Mouse (Mus musculus) MEL (cell line): ENCODE data around the gene Acsl5.

ENCODE experiments used
- BHLHE40 ChIP-seq: IDR thresholded peaks from 2 replicates; pipeline ENCODE4 v1.6.1; 2012; ENCODE audit warnings: low read depth, mild to moderate bottlenecking, inconsistent platforms, low read length, improper control_type of control experiment, borderline replicate concordance
- CTCF ChIP-seq, 3 experiments: IDR thresholded peaks in 2 of 3; conservative IDR thresholded peaks in 1 of 3; 2 replicates each; pipeline ENCODE4 v1.5.1; 2011 to 2012; ENCODE audit warnings: low read length in 3 of 3, low read depth in 2 of 3, mild to moderate bottlenecking in 2 of 3, improper control_type of control experiment in 1 of 3, inconsistent platforms in 1 of 3, mixed read lengths in 1 of 3, moderate library complexity in 1 of 3; ENCODE audit not compliant: control insufficient read depth in 1 of 3, insufficient read depth in 1 of 3, poor library complexity in 1 of 3, severe bottlenecking in 1 of 3
- E2F4 ChIP-seq: IDR thresholded peaks from 2 replicates; pipeline ENCODE4 v1.6.1; 2011; ENCODE audit warnings: low read depth, low read length, improper control_type of control experiment, borderline replicate concordance
- EP300 ChIP-seq, 2 experiments: IDR thresholded peaks; 2 replicates each; pipeline ENCODE4 v1.6.1; 2011; ENCODE audit warnings: improper control_type of control experiment in 2 of 2, low read length in 2 of 2, low read depth in 1 of 2, mild to moderate bottlenecking in 1 of 2
- ETS1 ChIP-seq: IDR thresholded peaks from 2 replicates; pipeline ENCODE4 v1.6.1; 2012; ENCODE audit warnings: low read depth, mild to moderate bottlenecking, inconsistent platforms, low read length, improper control_type of control experiment, moderate library complexity
- GATA1 ChIP-seq: IDR thresholded peaks from 2 replicates; pipeline ENCODE4 v1.6.1; 2011; ENCODE audit warnings: low read depth, low read length, improper control_type of control experiment
- HCFC1 ChIP-seq: IDR thresholded peaks from 2 replicates; pipeline ENCODE4 v1.6.1; 2012; ENCODE audit warnings: low read depth, mild to moderate bottlenecking, inconsistent platforms, low read length, improper control_type of control experiment, moderate library complexity
- MAFK ChIP-seq: IDR thresholded peaks from 2 replicates; pipeline ENCODE4 v1.6.1; 2011; ENCODE audit warnings: low read depth, mild to moderate bottlenecking, low read length, improper control_type of control experiment, borderline replicate concordance
- MXI1 ChIP-seq: IDR thresholded peaks from 2 replicates; pipeline ENCODE4 v1.6.1; 2011; ENCODE audit warnings: mild to moderate bottlenecking, low read depth, low read length, improper control_type of control experiment
- POLR2A ChIP-seq, 2 experiments: IDR thresholded peaks; 2 replicates each; pipeline ENCODE4 v1.6.1; 2011 to 2012; ENCODE audit warnings: low read length in 2 of 2, mild to moderate bottlenecking in 2 of 2, control low read depth in 1 of 2, improper control_type of control experiment in 1 of 2, low read depth in 1 of 2, moderate library complexity in 1 of 2; ENCODE audit not compliant: control insufficient read depth in 1 of 2, insufficient read depth in 1 of 2, poor library complexity in 1 of 2
- POLR2AphosphoS2 ChIP-seq: IDR thresholded peaks from 2 replicates; pipeline ENCODE4 v1.6.1; 2011; ENCODE audit warnings: low read length, improper control_type of control experiment
- RCOR1 ChIP-seq: IDR thresholded peaks from 2 replicates; pipeline ENCODE4 v1.6.1; 2012; ENCODE audit warnings: low read depth, mild to moderate bottlenecking, inconsistent platforms, low read length, improper control_type of control experiment
- UBTF ChIP-seq: IDR thresholded peaks from 2 replicates; pipeline ENCODE4 v1.6.1; 2012; ENCODE audit warnings: low read depth, mild to moderate bottlenecking, inconsistent platforms, low read length, improper control_type of control experiment, moderate library complexity, borderline replicate concordance; ENCODE audit not compliant: insufficient read depth

- TF ChIP-seq CTCF (IDR thresholded peaks at IDR 0.05 in 2 of 3, conservative IDR thresholded peaks at IDR 0.05 in 1 of 3; ENCODE audit: control insufficient read depth in 1 of 3, insufficient read depth in 1 of 3, low read depth in 2 of 3, low read length in 3 of 3, poor library complexity in 1 of 3, severe bottlenecking in 1 of 3), result no peak
- TF ChIP-seq E2F4, result no peak
- no peak for TF ChIP-seq POLR2A (IDR thresholded peaks at IDR 0.05; ENCODE audit: control insufficient read depth in 1 of 2, insufficient read depth in 1 of 2, low read depth in 1 of 2, low read length in 2 of 2, poor library complexity in 1 of 2)
- TF ChIP-seq MAFK, result no peak
- no peak for TF ChIP-seq HCFC1
- no peak for TF ChIP-seq EP300 (IDR thresholded peaks at IDR 0.05; ENCODE audit: low read depth in 1 of 2, low read length in 2 of 2)
- TF ChIP-seq POLR2AphosphoS2, result no peak
- TF ChIP-seq MXI1, result no peak
- TF ChIP-seq GATA1, result no peak
- no peak for TF ChIP-seq ETS1
- no peak for TF ChIP-seq UBTF
- TF ChIP-seq BHLHE40, result no peak
- no peak for TF ChIP-seq RCOR1
Observed at GRCm38 (mm10) chr19:55226621-55227020, 25.1 kb upstream of the Acsl5 start.
